Mouse (Mus musculus): ENCODE results near the gene 9530053A07Rik.

Gene 9530053A07Rik

DNA sequence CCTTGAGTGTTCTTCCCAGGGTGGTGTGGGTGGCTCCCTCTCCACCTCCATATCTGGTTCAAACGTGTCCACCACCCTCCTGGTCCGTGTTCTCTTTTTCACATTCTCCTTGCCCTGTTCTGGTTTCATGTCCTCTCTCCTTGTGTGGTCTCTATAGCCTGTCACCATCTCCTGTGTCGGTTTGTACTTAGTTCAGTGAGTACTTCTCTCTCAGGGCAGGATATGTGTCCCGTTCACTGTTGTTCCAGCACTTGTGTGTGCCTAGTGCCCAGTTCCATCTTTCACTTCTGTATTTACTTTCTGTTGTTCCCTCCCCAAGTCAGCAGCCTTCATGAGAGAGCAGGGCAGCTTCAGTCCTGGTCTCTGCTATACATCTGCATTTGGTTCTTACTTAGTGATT lies 46.1 kb downstream of the 9530053A07Rik start:
- no peak for DNase-seq (ENCODE audit: low spot score)

DNA sequence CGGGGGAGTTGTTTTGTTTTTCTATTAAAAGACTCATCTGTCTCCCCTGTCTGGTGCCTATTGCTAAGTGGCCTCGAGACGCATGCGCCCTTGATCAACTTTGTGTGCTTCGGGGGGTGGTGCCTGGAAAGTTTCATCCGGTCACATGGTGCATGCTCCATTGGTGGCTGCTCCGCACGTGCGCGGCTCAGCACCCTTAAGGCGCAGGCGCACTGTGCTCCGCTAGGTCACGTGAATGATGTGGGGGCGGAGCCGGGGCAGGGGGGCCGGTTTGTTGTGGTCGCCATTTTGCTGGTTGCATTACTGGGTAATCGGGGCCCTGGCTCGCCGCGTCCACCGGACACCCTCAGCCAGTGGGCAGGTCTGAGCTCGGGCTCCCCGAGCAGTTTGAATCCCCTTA lies 50.0 kb downstream of the 9530053A07Rik start, which contains the start of gene Dyrk1b:
Gene Dyrk1b (plus strand): TSS at position 242 of the 400 bp plus-strand sequence.
- peak; percentile 98 for DNase-seq (ENCODE audit: low spot score)

DNA sequence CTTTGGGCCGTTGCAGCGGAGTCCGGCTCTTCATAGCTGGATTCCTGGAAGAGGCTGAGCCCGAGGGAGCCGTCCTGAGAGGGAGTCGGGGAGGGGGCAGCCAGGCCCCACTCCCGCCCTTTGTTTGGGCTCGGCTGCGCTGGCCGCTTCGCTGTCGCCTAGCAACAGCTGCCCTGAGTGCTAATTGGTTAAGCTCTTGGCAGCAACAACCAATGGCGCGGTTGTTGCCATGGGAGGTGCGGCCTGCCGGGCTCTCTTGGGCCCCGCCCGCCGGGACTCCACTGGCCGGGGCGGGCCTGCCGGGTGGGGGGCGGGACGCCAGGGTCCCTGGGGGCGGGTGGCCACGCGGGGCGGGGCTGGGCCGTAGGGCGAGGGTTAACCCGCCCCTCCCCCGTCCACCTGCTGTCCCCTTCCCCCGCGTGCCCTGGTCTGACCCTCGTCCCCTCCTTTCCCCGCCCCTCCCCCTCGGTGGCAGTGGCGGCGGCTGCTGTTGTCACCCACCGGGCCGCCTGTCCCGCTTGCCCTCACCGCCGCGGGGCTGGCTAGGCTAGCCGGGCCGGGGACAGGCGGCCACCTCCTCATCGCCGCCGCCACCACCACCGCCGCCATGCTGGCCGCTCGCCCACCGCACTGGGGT lies 50.6 kb downstream of the 9530053A07Rik start:
- peak; percentile 95 for DNase-seq (ENCODE audit: low spot score)

DNA sequence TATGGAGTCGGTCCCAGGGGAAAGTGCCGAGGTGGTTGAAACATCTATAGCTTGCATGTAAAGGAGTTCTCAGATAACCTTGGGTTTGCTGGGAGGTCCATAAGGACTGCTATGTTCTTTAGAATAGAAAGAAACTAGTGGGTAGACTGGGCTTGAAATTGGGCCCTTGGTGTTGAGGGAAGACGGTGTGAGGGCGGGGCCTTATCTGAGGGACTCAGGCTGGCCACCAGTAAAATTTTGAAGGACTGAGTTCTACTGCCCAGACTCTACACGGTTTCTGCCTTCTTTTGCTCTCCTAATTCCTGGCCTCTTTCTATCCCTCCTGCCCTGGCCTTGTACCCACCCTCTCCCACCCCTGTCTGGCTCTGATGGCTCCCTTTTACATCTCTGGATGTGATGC lies 51.6 kb downstream of the 9530053A07Rik start:
- DNase-seq (ENCODE audit: low spot score) = no peak

DNA sequence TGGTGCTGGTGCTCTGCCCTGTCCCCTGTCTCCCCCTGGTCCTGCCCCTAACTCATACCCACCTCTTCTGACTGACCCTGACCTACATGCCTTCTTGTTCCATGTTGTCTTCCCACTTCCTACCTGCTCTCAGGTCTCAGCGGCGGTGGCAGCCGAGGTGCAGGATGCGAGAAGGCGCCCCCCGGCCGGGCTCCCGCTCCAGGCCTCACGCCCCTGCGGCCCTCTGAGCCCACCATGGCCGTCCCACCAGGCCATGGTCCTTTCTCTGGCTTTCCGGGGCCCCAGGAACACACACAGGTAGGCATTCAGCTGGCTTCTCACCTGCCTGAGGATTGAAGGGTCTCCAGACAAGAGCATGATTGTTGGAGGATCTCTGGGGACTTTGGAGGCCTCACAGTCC lies 52.1 kb downstream of the 9530053A07Rik start:
- no peak for DNase-seq (ENCODE audit: low spot score)

DNA sequence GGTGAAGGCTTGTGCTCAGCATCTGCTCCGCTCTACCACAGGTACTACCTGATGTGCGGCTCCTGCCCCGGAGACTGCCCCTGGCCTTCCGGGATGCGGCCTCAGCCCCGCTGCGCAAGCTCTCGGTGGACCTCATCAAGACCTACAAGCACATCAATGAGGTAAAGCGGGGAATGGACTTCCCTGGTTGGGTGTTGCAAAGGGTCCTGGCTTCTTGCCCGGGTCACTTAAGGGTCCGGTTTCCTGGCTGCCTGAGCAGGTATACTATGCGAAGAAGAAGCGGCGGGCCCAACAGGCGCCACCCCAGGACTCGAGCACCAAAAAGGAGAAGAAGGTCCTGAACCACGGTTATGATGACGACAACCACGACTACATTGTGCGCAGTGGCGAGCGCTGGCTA lies 53.1 kb downstream of the 9530053A07Rik start:
- no peak for DNase-seq (ENCODE audit: low spot score)

DNA sequence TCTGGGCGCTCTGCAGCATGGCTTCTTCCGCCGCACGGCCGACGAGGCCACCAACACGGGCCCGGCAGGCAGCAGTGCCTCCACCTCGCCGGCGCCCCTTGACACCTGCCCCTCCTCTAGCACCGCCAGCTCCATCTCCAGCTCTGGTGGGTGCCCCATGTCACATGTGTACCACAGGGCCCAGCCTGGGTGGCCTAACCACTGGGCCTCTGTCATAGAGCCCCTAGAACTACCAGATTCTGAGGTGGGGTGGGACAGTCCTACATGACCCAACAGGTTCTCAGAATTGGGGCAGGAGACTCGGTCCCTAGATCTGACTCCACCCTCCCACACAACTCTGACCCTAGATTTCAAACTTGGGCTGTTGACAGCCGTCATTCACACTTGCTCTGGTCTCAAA lies 56.6 kb downstream of the 9530053A07Rik start:
- no peak for DNase-seq (ENCODE audit: low spot score)

DNA sequence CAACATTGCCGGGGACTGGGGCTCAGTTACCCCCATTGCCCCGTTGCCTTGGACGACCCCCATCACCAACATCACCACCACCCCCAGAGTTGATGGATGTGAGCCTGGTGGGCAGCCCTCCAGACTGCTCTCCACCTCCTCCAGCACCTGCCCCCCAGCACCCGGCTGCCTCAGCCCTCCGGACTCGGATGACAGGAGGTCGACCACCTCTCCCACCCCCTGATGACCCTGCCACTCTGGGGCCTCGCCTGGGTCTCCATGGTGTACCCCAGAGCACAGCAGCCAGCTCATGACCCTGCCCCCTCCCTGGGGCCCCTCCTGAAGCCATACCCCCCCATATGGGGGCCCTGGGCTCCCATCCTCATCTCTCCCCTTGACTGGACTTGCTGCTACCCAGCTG lies 57.4 kb downstream of the 9530053A07Rik start:
- DNase-seq (ENCODE audit: low spot score) = no peak

DNA sequence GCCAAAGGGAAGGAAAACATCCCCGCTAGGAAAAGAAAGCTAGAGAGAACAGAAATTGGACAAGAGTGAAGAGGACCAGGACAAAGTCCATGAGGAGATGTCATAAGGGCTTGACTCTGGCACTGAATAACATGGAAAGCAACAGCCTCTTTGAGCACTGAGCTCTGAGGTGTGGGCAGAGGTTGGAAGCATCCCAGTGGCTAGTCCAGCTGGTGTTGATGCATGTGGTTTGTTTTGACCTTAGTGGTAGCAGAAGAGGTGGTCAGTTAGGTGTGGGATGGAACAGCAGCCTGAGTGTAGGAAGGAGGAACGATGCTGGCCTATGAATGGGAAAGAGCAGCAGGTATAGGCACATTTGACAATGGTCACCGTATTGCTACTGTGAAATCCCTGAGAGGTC lies 62.2 kb downstream of the 9530053A07Rik start:
- DNase-seq (ENCODE audit: low spot score) = no peak

DNA sequence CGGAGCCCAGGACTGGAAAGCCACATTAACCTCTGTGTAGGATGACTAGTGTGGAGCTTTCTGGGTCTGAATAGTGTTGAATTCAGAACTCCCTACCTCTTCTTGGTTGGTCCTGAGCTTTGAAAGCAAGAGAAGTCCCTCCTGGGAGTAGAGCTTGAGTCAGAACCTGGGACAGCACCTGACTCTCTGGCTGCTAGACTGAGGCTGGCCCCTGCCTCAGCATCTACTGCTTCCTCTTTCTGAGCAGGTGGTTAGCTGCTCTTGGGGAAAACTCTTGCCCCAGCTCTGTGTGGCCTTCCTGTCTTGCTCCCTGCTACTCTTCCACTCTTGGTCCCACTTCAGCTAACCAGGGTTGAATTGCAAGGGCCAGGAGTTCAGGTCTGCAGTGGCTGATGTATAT lies 62.6 kb downstream of the 9530053A07Rik start:
- DNase-seq (ENCODE audit: low spot score) = no peak

DNA sequence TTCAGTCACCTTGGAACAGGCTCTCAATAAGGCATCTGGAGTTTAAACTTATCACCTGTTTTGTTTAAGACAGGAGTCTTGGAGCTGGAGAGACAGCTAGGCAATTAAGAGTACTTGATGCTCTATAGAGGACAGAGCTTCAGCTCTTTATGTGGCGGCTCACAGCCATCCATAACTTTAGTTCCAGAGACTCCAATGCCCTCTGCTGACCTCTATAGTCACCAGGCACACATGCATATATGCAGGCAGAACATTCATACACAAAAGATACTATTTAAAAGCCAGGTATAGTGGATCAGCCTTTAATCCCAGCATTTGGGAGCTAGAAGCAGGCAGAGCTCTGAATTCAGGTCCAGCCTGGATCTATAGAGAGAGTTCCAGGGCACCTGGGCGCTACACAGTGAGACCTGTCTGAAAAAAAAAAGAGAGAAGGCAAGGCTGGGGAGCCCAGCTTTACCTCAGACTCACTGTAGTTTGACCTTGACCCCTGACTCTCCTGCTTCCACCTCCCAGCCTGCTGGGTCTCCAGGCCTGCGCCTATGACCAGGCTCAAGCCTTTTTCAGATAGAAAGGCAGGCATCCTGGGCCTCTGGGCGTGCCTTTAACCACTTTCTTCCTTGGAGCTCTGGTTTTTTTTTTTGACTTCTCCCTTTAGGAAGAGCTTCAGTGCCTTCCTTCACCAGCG lies 66.3 kb downstream of the 9530053A07Rik start:
- DNase-seq (ENCODE audit: low spot score) = no peak

DNA sequence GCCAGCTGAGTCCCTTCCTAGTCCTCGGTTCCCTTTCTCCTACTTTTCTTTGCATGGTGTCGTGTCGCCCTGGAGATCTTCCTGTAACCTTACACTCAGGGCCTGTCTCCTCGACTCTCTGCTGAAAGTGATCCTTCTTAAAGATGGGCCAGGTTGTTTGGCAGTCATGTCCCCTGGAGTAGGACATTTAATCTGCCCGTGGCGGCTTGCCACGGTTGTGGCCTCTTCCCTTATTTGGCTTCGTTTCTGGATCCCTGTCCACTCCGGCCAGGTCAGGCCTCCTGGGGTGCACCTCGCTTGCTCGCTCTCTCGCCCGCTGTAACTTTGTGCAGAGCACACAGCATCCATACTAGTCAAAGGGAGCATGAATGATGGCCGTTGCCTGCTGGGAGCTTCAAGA lies 67.3 kb downstream of the 9530053A07Rik start:
- DNase-seq (ENCODE audit: low spot score) = no peak

DNA sequence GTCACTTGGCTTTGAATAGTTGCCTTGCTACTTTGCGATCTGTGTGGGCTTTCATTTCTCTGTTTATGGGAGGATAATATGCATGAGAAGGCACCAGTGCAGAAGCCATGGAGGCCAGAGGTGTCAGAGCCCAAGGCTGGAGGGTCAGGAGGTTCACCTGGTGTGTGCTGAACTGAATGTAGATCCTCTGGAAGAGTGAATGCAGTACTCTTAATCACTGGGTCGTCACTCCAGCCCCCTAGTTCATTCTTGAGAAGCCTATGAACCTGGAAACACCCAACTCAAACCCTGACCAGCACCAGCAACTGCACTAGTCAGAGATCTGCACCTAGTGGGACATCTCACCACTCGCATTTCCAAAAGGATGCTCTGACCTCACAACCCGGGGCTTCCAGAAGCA lies 69.8 kb downstream of the 9530053A07Rik start:
- no peak for DNase-seq (ENCODE audit: low spot score)

DNA sequence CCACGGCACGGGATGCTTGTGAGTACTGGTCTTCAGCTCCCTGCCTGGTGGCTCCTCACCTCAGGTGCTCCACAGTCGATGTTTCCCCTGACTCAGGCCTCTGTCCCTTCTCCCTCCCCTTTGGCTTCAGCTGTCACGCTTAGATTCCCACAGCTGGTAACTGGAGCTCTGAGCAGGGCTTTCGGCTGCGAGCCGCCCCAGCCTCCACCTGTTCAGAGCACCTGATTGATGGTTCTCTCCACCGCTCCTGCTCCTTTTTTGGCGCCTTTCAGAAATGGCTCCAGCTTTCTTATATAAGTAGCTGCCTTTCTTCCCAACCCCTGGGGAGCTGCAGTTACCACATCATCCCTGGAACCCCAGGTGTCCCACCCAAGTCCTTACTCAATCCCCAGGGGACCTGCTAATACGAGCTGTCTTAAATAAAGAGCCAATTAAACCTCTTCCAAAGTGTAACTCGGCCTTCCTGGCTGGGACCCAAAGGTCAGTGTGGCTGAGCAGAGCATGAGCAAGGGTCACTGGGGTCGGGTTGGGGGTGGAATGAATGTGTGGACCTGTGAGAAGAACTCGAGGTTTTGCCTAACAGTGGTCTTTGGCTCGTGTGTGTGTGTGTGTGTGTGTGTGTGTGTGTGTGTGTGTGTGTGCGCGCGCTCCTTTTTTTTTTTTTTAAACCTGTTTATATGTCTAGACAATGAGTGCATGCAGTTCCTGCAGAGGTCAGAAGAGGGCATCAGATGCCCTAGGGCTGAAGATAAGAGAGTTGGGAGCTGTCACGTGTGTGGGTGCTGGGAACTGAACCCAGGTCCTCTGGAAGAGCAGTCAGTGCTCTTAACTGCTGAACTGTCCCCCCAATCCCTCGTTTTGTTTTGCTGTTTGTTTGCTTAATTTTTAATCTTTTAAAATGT lies 74.2 kb downstream of the 9530053A07Rik start:
- DNase-seq (ENCODE audit: low spot score) = no peak

DNA sequence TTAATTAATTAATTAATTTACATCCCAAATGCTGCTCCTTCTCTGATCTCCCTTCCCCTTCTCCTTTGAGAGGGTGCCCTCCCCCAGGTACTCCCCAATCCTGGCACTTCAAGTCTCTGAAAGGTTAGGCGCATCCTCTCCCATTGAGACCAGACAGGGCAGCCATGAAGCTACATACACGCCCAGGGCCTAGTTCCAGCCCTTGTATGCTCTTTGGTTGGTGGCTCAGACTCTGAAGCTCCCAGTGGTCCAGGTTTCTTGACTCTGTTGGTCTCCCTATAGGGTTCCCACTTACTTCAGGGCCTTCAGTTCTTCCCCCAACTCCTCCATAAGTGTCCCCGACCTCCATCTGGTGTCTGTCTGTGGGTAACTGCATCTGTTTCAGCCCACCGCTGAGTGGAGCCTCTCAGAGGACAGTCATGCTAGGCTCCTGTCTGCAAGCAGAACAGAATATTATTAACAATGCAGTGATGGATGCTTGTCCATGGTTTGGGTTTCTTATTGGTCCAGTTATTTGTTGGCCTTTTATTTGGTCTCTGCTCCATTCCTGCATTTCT lies 76.9 kb downstream of the 9530053A07Rik start:
- no peak for DNase-seq (ENCODE audit: low spot score)

DNA sequence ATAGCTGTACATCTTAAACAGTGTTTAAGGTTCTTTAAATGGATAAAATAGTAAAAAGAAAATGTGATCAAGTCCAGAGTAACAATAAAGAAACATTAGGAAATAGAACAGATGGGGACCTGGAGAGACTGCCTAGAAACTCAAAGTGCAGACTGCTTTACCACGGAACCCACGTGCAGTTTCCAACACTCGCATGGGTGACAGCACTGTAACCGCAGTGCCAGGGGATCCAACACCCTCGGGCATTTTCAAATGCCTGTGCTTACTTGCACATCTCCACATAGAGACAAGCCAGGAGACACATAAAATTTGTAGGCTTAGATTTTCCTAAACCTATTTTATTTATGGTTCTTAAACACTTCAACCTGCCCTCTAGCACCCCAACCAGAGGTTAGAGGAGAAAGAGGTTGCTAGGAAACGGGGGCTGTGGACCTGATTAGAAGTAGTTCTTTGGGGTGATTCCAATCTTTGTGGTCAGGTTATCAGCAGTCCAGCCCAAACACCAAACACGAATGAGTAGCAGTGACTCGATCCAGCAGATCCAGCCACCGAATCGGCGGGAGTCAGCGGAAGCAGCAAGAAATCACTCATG lies 79.2 kb downstream of the 9530053A07Rik start:
- DNase-seq (ENCODE audit: low spot score) = no peak

DNA sequence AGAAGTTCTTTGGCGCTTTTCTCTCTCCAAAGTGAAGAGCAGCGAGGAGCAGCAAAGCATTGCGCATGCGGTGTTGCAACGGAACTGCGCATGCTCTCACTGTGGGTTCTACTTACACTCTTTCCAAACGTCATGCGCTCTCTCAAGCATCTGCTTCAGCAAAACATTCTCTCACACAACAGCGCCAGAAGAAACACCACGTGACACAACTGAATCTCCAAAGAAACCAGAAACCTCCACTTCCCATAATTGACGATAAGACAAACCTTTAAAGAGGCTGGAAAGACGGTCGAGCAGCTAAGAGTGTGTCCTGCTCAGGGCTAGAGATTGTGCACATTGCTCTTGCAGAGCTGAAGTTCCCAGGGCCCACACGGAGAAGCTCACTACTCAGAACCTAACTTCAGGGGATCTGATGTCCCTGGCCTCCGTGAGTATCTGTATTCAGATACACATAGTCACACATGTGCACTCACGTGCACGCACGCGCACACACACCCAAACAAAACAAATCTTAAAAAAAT lies 79.8 kb downstream of the 9530053A07Rik start:
- peak; percentile 69 for DNase-seq (ENCODE audit: low spot score)

DNA sequence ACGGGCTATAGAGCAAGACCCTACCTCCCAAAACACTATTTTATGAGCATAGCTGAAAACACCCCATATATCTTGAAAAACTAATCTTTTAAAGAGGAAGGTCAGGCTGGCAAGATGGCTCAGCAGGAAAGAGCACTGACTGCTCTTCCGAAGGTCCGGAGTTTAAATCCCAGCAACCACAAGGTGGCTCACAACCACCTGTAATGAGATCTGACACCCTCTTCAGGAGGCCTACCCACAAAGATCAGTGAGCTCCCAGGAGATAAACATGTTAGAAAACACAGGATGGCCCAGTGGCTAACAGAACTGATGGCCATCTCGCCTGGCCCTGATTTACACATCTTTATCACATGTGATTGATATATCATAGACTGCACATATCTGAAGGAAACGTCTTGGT lies 81.5 kb downstream of the 9530053A07Rik start:
- DNase-seq (ENCODE audit: low spot score) = no peak

DNA sequence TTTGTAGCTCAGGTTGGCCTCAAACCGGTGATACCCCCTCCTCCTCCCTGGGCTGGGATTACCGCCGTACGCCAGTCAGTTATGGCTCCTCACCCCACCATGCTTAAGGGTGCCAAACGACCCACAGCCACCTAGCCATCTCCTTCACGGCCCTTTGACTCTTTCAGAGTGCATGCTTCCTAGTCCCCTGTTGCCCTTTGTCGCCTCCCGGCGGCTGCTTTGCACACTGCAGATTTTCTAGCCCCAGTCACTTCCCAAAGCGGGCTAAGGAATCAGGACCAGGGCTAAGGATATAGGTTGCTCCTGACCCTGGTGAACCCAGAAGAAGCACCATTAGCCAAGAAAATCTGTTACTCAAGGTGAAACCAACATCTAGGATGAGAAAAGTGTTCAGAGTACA lies 84.9 kb downstream of the 9530053A07Rik start:
- peak; percentile 71 for DNase-seq (ENCODE audit: low spot score)
